Mouse (Mus musculus) testis, postnatal 14 days (tissue): Measurements from ENCODE around the gene Aoc1.

Source experiments
- DNase-seq: peaks from one replicate; pipeline ENCODE4 v3.0.0; 2021; ENCODE audit warnings: low spot score

The Aoc1 gene

GRCm38 (mm10) chr6:48872596-48872995, at the start of gene Aoc1:
Gene Aoc1, plus strand, starts transcription at chr6:48872896.
- DNase-seq, result no peak

GRCm38 (mm10) chr6:48825016-48825415, 47.7 kb upstream of the Aoc1 start:
- DNase-seq, result no peak

DNA sequence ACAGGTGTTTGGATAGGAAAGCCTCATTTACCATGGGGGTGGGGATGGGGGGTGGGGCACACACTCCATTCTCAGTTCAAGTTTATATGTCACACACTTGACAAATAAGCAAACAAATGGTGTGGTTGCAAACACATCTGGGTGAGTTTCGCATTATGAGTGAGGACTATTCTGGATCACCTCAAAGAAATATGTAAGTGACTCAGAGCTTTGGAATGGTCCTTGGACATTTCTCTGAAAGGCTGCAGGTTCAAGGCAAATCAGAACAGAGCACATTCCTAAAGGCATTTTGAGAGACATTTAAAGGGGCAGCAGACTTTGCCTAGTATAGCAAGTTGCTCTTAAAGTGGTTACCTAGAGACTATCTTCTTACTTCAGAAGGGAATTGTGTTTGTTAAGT, 43.7 kb upstream of the Aoc1 start:
- DNase-seq, result no peak

DNA sequence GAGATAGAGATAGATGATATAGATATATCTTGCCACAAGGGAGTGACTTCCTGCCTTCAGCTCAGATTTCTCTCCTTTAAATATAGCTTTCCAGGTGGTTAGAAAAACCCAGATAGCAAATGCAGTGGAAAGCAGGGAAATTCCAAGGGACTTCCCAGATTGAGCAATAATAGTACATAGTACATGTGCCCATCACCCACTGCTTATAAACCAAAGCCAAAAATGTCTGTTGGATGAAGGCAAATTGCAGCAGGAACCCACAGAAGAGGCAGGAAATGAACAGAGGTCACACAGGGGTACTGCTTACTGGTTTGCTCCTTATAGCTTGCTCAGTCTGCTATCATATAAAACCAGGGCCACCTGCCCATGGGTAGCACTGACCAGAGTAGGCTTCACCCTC, 43.0 kb upstream of the Aoc1 start:
- DNase-seq, result no peak

GRCm38 (mm10) chr6:48830241-48830640, 42.5 kb upstream of the Aoc1 start:
- DNase-seq, result no peak

DNA sequence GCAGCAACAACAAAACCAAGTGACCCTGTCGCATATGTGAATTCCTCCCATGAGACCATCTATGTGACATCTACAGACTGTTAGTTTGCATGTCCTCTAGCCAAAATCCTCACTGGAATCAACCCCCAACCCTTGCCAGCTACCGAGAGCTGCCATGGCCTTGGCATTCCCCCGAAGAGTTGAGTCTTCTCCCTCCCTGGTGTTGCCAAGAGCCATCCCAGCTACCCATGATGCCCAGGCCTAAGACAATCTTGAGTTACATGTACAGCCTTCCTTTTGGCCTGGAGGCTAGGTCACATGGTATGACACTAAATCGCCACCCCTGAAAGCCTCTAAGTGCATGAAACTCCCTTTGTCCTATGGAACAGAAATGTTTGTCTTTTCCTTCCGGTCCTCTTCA, 41.6 kb upstream of the Aoc1 start:
- no peak for DNase-seq

- no peak for DNase-seq
These were observed 40.3 kb upstream of the Aoc1 start for GRCm38 (mm10) chr6:48832426-48832825.

- DNase-seq, result no peak
These were observed 39.2 kb upstream of the Aoc1 start for GRCm38 (mm10) chr6:48833515-48833914.

DNA sequence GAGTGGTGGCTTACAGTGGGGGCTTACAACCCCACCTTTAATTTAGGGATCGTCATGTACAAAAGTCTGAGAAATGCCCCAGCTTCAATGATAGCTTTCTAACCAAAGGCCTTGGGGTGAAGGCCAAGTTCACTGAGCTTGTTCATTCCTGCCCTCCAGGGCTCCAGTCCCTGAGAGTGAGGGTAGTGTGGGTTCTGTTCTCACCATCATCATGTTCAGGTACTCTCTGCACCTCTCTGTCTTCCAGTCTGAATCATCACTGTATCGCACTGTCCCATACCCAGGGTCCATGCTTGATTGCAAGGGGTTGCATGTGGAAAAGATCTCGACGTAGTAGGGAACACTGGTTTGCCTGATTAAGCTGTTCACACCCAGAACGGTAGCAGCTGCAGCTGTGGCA, 37.5 kb upstream of the Aoc1 start:
- DNase-seq, result no peak

- DNase-seq, result no peak
These were observed 36.5 kb upstream of the Aoc1 start for GRCm38 (mm10) chr6:48836146-48836545.

GRCm38 (mm10) chr6:48837516-48837915, 35.2 kb upstream of the Aoc1 start:
- DNase-seq, result no peak

GRCm38 (mm10) chr6:48838321-48839080, 34.2 kb upstream of the Aoc1 start:
- no peak for DNase-seq

- DNase-seq, result peak; percentile 24
These were observed 32.2 kb upstream of the Aoc1 start, which contains the start of gene Tmem176a for GRCm38 (mm10) chr6:48840371-48840969. Gene Tmem176a, plus strand, starts transcription at chr6:48840919.

GRCm38 (mm10) chr6:48840973-48841625, 31.6 kb upstream of the Aoc1 start, which contains the start of gene Tmem176b:
Gene Tmem176b, minus strand, starts transcription at chr6:48841496.
- DNase-seq, result peak; percentile 85

DNA sequence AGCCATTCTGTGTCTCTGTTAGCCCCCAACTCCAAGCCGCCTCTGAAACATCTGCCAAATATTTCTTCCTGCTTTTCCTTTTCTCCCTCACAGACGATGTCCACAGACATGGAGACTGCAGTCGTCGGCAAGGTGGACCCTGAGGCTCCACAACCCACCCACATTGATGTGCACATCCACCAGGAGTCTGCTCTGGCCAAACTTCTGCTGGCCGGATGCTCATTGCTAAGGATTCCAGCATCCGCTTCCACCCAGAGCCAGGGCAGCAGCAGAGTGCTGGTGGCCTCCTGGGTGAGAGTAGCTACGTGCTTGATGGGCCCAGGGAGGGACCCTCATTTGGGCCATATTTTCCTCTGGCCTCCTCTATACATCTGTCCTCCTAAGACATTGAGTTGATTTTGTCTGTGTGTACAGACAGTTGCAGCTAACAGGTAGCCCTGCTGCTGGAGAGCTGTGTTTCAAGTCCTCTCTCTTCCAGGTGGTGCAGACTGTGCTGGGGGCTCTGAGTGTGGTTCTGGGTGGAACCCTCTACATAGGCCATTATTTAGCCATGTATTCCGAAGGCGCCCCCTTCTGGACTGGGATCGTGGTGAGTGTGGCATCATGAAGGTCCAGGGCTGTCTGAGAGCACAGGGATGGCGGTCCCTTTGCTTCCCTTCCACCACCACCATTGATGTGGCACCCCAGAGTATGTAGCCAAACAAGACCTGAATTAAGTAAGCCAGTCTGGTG, 30.4 kb upstream of the Aoc1 start:
- no peak for DNase-seq

DNA sequence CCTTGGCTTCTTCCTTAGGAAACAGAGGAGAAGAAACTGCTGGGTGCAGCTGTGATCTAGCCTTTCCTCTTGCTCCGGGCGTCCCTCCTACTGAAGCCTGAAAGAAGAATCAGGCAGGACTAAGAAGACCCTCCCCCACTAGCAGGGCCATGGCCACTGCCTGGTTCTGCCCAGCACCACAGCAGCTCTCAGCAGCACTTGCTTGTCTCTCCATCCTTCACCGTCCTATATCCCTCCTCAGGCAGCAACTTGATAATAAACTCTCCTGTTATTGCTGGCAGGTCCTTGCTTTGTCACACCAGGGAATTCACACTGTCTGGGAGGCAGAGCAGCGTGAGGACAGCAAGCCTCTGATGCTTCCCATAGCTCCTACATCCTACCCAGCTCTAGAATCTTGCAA, 27.6 kb upstream of the Aoc1 start:
- no peak for DNase-seq

DNA sequence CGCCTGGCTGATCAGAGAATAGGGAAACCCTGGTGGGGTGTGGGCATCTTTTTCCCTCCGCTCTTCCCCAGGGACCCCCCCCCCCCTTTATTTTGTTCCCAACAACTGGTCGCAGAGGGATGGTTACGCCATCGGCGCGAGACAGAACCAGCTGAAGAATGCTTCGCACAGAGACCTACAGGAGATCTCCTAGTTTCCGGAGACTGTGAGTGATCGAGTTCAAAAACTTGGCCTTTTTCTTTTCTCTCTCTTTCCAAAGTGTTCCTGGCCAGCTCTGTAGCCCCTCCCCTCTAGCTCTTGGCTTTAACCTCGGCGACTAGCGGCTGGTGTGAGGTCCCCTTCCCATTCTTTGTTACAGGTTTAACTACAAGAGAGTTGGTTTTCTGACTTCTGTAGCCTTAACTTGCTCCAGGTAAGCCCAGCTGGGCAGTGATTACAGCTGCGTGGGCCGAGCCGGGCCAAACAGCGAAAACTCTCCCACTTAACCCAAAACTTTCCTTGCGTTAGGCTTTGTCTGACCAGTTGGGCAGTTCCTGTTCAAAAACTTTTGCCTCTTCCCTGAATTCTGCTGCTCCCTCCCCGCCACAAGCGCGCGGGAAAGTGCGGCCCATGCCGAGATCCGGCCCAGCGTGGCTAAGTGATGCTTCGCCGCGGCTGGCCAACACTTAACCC, 20.7 kb upstream of the Aoc1 start:
- DNase-seq, result peak; percentile 32

DNA sequence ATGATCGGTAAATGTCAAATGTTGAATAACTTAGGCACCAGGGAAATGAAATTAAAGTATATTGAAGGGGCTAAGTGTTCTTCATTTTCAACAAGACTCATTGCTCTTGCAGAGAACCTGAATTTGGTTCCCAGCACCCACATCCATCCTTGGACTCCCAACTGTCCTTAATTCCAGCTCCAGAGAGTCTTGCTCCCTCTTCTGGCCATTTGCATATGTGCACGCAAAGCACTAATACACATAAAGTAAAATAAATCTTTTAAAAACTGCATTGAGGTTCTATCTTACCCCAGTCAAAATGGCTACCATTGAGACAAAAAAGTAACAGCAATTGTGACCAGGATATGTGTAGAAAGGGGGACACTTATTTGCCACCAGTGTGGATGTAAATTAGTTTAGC, 18.5 kb upstream of the Aoc1 start:
- DNase-seq, result no peak

DNA sequence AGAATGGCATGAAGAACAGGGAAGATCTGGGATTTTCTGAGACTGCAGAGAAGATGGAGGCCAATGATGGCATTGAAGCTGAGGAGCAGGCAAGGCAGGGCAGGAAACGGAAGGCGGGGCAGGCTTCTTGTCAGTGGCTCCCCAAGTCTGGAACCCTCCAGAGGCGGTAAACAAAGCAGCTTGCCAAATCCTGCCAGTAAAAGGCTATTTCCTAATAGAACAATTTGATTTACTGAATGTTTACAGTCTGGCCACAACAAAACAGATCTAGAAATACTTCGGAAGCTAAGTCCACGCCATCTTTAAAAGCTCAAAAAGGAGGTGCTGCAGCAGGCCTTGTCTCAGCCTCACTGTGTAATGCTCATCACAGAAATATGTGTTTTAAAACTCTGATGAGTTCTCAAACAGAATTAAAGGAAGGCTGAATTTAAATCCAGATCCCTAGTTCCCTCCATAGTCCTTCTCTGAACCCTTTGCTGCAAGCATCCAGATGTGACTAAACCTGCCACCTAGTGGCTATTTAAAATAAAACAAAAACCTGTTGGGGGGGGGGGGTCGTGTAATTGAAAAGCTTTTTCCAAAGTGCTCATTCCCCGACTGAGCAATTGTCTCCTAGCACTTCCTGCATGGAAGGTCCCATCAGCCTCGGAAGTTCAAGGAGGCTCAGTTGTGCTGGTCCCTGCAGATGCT, 14.9 kb upstream of the Aoc1 start:
- no peak for DNase-seq

DNA sequence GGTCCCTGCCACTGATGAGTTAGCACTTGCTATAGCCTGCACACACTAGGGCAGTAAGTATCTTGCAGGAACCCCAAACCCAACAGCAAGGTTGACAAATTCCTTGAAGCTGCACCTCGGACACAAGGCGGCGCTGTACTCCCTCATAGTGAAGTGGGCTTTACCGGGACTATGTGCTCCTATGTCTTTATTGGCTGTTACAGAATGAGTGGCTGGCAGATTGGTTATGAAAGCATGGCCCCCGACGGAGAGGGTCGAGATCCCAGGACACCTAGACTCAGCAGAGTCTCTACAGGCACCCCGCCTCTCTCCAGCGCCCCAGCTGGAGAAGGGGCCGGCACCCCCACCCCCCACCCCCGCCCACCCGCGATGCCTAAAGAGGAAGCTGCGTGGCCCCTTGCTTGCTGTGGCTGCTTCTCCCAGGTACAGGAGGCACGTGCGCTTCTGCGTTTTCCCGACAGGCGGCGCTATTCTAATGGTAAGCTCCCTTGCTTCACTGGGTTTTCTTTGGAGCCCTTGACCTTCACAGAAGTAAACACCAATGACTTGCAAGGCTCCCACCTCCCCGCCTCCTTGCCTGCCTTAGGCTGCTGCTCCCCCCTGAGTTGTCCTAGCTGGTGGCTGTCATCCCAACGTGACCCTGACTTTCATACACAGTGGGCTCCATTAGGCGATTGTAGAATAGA, 12.4 kb upstream of the Aoc1 start:
- peak; percentile 71 for DNase-seq

DNA sequence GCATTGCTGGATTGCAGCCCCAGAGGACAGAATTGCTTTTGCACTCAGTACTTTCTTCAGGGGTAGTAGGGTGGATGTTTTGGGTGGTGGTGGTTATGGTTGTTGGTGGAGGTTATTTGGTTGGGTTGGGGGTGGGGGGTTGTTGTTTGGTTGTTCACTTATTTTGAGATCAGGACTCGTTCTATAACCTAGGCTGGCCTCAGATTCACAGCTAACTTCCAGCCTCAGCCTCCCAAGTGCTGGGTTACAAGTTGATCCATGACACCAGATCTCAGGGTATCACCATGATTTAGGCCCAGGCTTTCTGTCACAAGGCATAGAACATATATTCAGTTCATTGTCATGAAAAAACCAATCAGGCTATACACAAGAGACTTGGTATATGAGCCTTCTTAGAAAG, 11.8 kb upstream of the Aoc1 start:
- DNase-seq, result no peak
